Mouse (Mus musculus): ENCODE measurements around the gene Ralgapa2. TPM values are rescaled to one million over a fixed set of nuclear protein-coding genes. Genes with fewer than 3 reads are reported as not detected.

Gene Ralgapa2
- total and polyA plus RNA-seq, 2 experiments from 2014 or later: 7.6 to 21.7 TPM

DNA sequence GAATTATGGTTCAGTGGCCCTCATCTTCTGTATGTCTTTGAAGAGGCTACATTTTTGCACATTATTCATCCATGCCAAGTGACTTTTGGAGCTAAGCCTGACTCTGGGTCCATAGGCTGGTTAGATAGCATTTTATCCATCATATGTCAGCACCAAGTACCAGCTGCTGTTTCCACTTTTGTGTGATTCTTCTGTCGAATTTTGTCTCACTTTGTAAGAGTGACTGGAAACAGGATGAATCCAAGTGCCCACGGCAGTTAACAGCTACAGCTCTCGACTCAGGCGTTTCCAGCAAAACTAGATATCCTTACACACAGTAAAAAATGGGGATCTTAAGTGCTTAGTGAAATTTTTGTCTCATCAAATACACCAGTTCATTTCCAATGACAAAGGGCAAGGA lies 222.8 kb downstream of the Ralgapa2 start:
- ATAC-seq (ENCODE audit: insufficient read depth, low read depth) (no peak), DNase-seq (ENCODE audit: low spot score) (no peak)
- TF ChIP-seq CTCF (IDR thresholded peaks at IDR 0.05; ENCODE audit: low read depth) (no peak), EP300 (IDR thresholded peaks at IDR 0.05; ENCODE audit: low read depth) (no peak)
- H3K27ac ChIP-seq (ENCODE audit: low read depth): no peak overlapping the region
- H3K27me3 ChIP-seq (ENCODE audit: control insufficient read depth, insufficient read depth, low read length): no peaks in the 10 kb centered on the region
- no peaks in the 10 kb centered on the region for H3K9me3 ChIP-seq (replicated peaks; ENCODE audit: control insufficient read depth, low read length)
- H3K4me2 ChIP-seq (ENCODE audit: low read depth, low read length): no peak overlapping the region
- H3K9ac ChIP-seq (replicated peaks; ENCODE audit: low read depth, low read length): no peak overlapping the region
- peaks cover 14% of the 10 kb centered on the region; the same call in 1 of the 2 replicates for H3K36me3 ChIP-seq (replicated peaks; ENCODE audit: control insufficient read depth, insufficient read depth, low read length)
- no peaks in the 10 kb centered on the region for H3K4me1 ChIP-seq (ENCODE audit: control insufficient read depth, insufficient read depth)
- no peak overlapping the region for H3K4me3 ChIP-seq (ENCODE audit: low read depth, low read length)
- 73% methylated on average over 4 of the region's 4 CpGs for WGBS

DNA sequence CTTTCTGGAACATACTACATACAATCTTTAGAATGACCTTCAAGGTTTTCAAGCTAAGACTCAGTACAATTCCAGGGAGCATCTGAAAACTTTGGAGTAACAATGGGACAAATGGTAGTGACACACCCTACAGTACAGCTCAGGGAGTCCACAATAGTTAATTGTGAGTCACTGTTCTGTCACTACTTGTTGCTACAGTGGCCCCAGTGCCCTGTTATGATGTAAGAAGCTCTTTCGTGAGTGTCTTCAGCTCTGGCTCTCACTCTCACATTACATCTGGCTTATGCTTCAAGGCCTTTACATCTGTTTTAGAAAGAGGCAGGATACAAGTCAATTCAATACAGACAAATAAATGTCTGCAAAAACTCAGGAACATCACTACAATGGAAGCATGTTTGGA lies 223.8 kb downstream of the Ralgapa2 start:
- Histone ChIP-seq H3K27ac (ENCODE audit: low read depth) (no peak overlapping the region), H3K9me3 (replicated peaks; ENCODE audit: control insufficient read depth, low read length) (no peaks in the 10 kb centered on the region), H3K27me3 (ENCODE audit: control insufficient read depth, insufficient read depth, low read length) (no peaks in the 10 kb centered on the region), H3K4me2 (ENCODE audit: low read depth, low read length) (no peak overlapping the region), H3K4me3 (ENCODE audit: low read depth, low read length) (no peak overlapping the region), H3K9ac (replicated peaks; ENCODE audit: low read depth, low read length) (no peak overlapping the region), H3K36me3 (replicated peaks; ENCODE audit: control insufficient read depth, insufficient read depth, low read length) (peaks cover 8% of the 10 kb centered on the region; the same call in 1 of the 2 replicates), H3K4me1 (ENCODE audit: control insufficient read depth, insufficient read depth) (no peaks in the 10 kb centered on the region)
- TF ChIP-seq EP300 (IDR thresholded peaks at IDR 0.05; ENCODE audit: low read depth): no peak
- 85% methylated on average over 1 of the region's 1 CpGs for WGBS
- DNase-seq (ENCODE audit: low spot score) (no peak), ATAC-seq (ENCODE audit: insufficient read depth, low read depth) (no peak)

DNA sequence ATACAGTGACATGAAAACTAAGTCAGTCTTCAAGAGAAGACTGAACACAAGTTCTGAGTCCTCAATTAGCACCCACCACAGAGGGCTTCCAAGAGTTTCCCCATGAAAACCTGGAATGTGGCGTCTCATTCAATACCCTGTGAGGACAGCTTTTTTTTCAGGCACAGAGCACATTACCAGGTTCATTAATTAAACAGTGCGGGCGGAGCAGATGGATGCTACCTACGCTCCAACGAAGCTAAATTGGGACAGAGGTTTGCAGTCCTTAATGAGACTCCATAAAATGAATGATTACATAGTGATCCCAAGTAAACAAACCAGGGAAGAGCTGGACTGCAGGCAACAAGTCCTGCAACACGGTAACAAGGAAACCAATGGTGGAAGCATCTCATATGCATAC lies 224.6 kb downstream of the Ralgapa2 start:
- peaks cover 8% of the 10 kb centered on the region; the same call in 1 of the 2 replicates for H3K36me3 ChIP-seq (replicated peaks; ENCODE audit: control insufficient read depth, insufficient read depth, low read length)
- DNase-seq (ENCODE audit: low spot score): no peak

DNA sequence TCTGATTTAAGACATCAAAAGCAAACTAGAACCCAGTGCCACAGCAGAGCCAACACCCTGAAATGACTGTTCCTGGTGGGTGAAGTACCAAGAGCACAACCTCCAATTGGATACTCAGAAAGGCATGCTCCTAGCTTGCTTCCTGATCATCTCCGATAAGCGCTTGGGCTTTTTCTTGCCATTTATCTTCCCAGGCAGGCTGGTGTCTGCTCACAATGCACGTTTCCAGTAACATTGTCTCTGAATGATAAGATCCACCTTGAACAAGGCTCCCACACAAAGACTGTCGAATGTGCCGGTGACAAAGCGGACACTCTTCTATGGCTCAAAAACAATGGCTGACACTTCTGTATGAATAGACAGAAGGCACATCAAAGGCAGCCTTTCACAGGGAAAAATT lies 230.8 kb downstream of the Ralgapa2 start:
- DNase-seq (ENCODE audit: low spot score) (no peak), ATAC-seq (ENCODE audit: insufficient read depth, low read depth) (no peak)
- 64% methylated on average over 6 of the region's 6 CpGs for WGBS
- Histone ChIP-seq H3K4me1 (ENCODE audit: control insufficient read depth, insufficient read depth) (no peaks in the 10 kb centered on the region), H3K27ac (ENCODE audit: low read depth) (no peak overlapping the region), H3K27me3 (ENCODE audit: control insufficient read depth, insufficient read depth, low read length) (no peaks in the 10 kb centered on the region), H3K4me3 (ENCODE audit: low read depth, low read length) (no peak overlapping the region), H3K9ac (replicated peaks; ENCODE audit: low read depth, low read length) (no peak overlapping the region), H3K36me3 (replicated peaks; ENCODE audit: control insufficient read depth, insufficient read depth, low read length) (no peaks in the 10 kb centered on the region), H3K4me2 (ENCODE audit: low read depth, low read length) (no peak overlapping the region), H3K9me3 (replicated peaks; ENCODE audit: control insufficient read depth, low read length) (no peaks in the 10 kb centered on the region)
- TF ChIP-seq EP300 (IDR thresholded peaks at IDR 0.05; ENCODE audit: low read depth) (no peak), CTCF (IDR thresholded peaks at IDR 0.05; ENCODE audit: low read depth) (no peak)

More for the DNA sequence above, 224.6 kb downstream of the Ralgapa2 start:
- Histone ChIP-seq H3K27ac (ENCODE audit: low read depth) (no peak overlapping the region), H3K9ac (replicated peaks; ENCODE audit: low read depth, low read length) (no peak overlapping the region), H3K4me1 (ENCODE audit: control insufficient read depth, insufficient read depth) (no peaks in the 10 kb centered on the region), H3K27me3 (ENCODE audit: control insufficient read depth, insufficient read depth, low read length) (no peaks in the 10 kb centered on the region), H3K9me3 (replicated peaks; ENCODE audit: control insufficient read depth, low read length) (no peaks in the 10 kb centered on the region), H3K4me2 (ENCODE audit: low read depth, low read length) (no peak overlapping the region), H3K4me3 (ENCODE audit: low read depth, low read length) (no peak overlapping the region)
- WGBS: 91% methylated on average over 6 of the region's 6 CpGs
- no peak for TF ChIP-seq CTCF (IDR thresholded peaks at IDR 0.05; ENCODE audit: low read depth)
- no peak for TF ChIP-seq EP300 (IDR thresholded peaks at IDR 0.05; ENCODE audit: low read depth)
- no peak for ATAC-seq (ENCODE audit: insufficient read depth, low read depth)

DNA sequence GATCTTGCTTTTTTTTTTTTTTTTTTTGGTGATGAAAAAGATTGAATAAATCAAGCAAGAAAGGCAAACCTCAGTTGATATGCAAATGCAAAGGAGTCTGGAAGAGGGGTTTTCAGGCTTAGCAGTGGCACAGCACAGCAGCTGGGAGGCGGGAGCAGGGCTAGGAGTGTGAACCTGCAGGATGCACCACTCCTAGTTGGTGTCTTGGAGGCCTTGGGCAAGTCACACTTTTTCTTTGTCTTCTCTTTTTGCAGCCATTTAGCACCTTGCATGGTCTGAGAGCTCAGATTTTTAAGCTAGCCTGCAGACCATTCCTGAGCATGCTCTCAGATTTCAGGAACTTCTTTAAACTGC lies 231.2 kb downstream of the Ralgapa2 start:
- WGBS: 67% methylated on average over 1 of the region's 1 CpGs
- no peaks in the 10 kb centered on the region for H3K27me3 ChIP-seq (ENCODE audit: control insufficient read depth, insufficient read depth, low read length)
- ATAC-seq (ENCODE audit: insufficient read depth, low read depth) (no peak), DNase-seq (ENCODE audit: low spot score) (no peak)
- no peak overlapping the region for H3K27ac ChIP-seq (ENCODE audit: low read depth)
- no peak overlapping the region for H3K4me3 ChIP-seq (ENCODE audit: low read depth, low read length)
- no peak overlapping the region for H3K4me2 ChIP-seq (ENCODE audit: low read depth, low read length)
- no peaks in the 10 kb centered on the region for H3K9me3 ChIP-seq (replicated peaks; ENCODE audit: control insufficient read depth, low read length)
- no peak overlapping the region for H3K9ac ChIP-seq (replicated peaks; ENCODE audit: low read depth, low read length)
- H3K4me1 ChIP-seq (ENCODE audit: control insufficient read depth, insufficient read depth): no peaks in the 10 kb centered on the region
- no peaks in the 10 kb centered on the region for H3K36me3 ChIP-seq (replicated peaks; ENCODE audit: control insufficient read depth, insufficient read depth, low read length)
- TF ChIP-seq EP300 (IDR thresholded peaks at IDR 0.05; ENCODE audit: low read depth) (no peak), CTCF (IDR thresholded peaks at IDR 0.05; ENCODE audit: low read depth) (no peak)

- WGBS: 46% methylated on average over 6 of the region's 6 CpGs
- ATAC-seq (ENCODE audit: insufficient read depth, low read depth): no peak
- H3K4me2 ChIP-seq (ENCODE audit: low read depth, low read length): no peak overlapping the region
These were observed 231.8 kb downstream of the Ralgapa2 start for GRCm38 (mm10) chr2:146280221-146280920.

More at GRCm38 (mm10) chr2:146280221-146280920, 231.8 kb downstream of the Ralgapa2 start:
- no peak for DNase-seq (ENCODE audit: low spot score)
- H3K27ac ChIP-seq (ENCODE audit: low read depth): no peak overlapping the region
- no peaks in the 10 kb centered on the region for H3K9me3 ChIP-seq (replicated peaks; ENCODE audit: control insufficient read depth, low read length)
- no peaks in the 10 kb centered on the region for H3K36me3 ChIP-seq (replicated peaks; ENCODE audit: control insufficient read depth, insufficient read depth, low read length)
- TF ChIP-seq EP300 (IDR thresholded peaks at IDR 0.05; ENCODE audit: low read depth): no peak
- TF ChIP-seq CTCF (IDR thresholded peaks at IDR 0.05; ENCODE audit: low read depth): no peak
- no peaks in the 10 kb centered on the region for H3K27me3 ChIP-seq (ENCODE audit: control insufficient read depth, insufficient read depth, low read length)
- H3K4me3 ChIP-seq (ENCODE audit: low read depth, low read length): no peak overlapping the region
- H3K4me1 ChIP-seq (ENCODE audit: control insufficient read depth, insufficient read depth): no peaks in the 10 kb centered on the region
- H3K9ac ChIP-seq (replicated peaks; ENCODE audit: low read depth, low read length): no peak overlapping the region

Data from heart, postnatal 0 days (tissue).